Mouse (Mus musculus): ENCODE measurements around the gene Slc39a10. TPM values are rescaled to one million over a fixed set of nuclear protein-coding genes. Genes with fewer than 3 reads are reported as not detected.
"Not testable (repeated sequence)": the region's sequence is repeated elsewhere in the genome, so short reads cannot be mapped to it uniquely, and the experiment has no call there.

Slc39a10 gene
- total RNA-seq, 1 experiment: 71.5 TPM

- DNase-seq (ENCODE audit: low read depth, low spot score); H3K9ac ChIP-seq (ENCODE audit: insufficient read depth, low read depth, low read length, poor library complexity, severe bottlenecking); H3K4me3 ChIP-seq (ENCODE audit: insufficient read depth in 1 of 2, low read depth in 1 of 2, low read length in 2 of 2, poor library complexity in 1 of 2, severe bottlenecking in 1 of 2); in situ Hi-C loops (cut with MboI; ENCODE audit: low sequenced_read_pairs in 2 of 2, unreplicated experiment in 2 of 2); H3K36me3 ChIP-seq (ENCODE audit: control insufficient read depth, insufficient read depth, low read length, poor library complexity, severe bottlenecking); H3K9me3 ChIP-seq (ENCODE audit: control insufficient read depth, insufficient read depth, low read depth, low read length); H3K4me1 ChIP-seq (ENCODE audit: control insufficient read depth in 2 of 2, insufficient read depth in 2 of 2, low read length in 2 of 2, poor library complexity in 1 of 2); H3K27ac ChIP-seq (ENCODE audit: insufficient read depth, low read depth, low read length, poor library complexity, severe bottlenecking): not testable (repeated sequence)
Observed at GRCm38 (mm10) chr1:46764600-46764999, 128.1 kb downstream of the Slc39a10 start.
